Mouse (Mus musculus): ENCODE results near the gene Fam25c. TPM values are rescaled to one million over a fixed set of nuclear protein-coding genes. Genes with fewer than 3 reads are reported as not detected.

Gene Fam25c
- polyA plus RNA-seq (2012; rRNA removed): not detected in 2 replicates

DNA sequence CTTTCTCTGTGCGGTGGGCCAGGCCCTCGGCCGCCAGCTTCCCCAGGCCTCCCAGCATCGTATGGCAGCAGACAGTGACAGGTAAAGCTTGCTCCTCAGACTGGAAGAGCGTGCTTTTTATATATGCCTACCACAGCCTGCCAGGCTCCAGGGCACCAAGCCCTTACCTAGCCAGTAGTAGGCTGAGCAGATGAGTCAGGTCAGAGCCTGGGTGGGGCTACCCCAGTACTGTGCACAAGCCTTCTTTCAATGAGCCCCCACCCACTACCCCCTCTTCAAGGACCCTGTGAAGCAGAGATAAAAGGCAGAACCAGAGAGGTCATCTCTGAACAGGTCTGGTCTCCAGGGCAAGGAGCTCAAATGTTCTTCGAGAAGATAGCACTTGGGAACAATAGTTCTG is at the start of gene Fam25c:
Gene Fam25c, minus strand, starts transcription at position 133 of the 400 bp plus-strand sequence.
- Histone ChIP-seq H3K4me1 (ENCODE audit: control insufficient read depth, insufficient read depth, low read length) (no peaks in the 10 kb centered on the region), H3K4me3 (replicated peaks; ENCODE audit: insufficient read depth, low read depth, low read length) (no peak within 1 kb of the TSS), H3K27ac (ENCODE audit: insufficient read depth, low read length) (no peak within 1 kb of the TSS), H3K27me3 (ENCODE audit: control insufficient read depth, insufficient read depth, low read length) (no peaks in the 10 kb centered on the region)
- DNase-seq: no peak
- WGBS: 84% methylated on average over 6 of the region's 6 CpGs
- TF ChIP-seq POLR2A (IDR thresholded peaks at IDR 0.05; ENCODE audit: borderline replicate concordance, insufficient read depth, low read length) (no peak), CTCF (IDR thresholded peaks at IDR 0.05; ENCODE audit: borderline replicate concordance, insufficient read depth, low read depth, low read length) (no peak)

DNA sequence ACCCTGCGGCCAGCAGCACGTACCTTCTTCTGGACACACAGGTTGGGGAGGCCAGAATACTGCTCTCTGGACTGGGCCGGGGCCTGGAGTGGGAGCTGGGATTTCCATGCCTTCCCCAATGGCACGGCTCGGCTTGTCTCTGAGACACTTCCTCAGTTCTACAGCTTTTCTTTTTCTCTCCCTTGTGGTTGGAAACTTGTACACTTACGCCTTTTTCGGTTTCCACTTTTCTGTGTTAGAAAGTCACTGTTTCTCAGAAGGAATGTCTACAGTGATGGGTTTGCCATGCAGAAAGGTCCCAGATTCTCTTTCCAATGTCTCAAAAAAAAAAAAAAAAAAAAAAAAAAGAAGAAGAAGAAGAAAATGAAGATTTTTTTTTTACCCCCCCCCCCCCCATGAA is 48.2 kb upstream of the Fam25c start:
- DNase-seq: no peak
- Histone ChIP-seq H3K27ac (ENCODE audit: insufficient read depth, low read length) (no peak overlapping the region), H3K4me3 (replicated peaks; ENCODE audit: insufficient read depth, low read depth, low read length) (no peak overlapping the region), H3K4me1 (ENCODE audit: control insufficient read depth, insufficient read depth, low read length) (no peaks in the 10 kb centered on the region), H3K27me3 (ENCODE audit: control insufficient read depth, insufficient read depth, low read length) (no peaks in the 10 kb centered on the region)
- TF ChIP-seq POLR2A (IDR thresholded peaks at IDR 0.05; ENCODE audit: borderline replicate concordance, insufficient read depth, low read length) (no peak), CTCF (IDR thresholded peaks at IDR 0.05; ENCODE audit: borderline replicate concordance, insufficient read depth, low read depth, low read length) (no peak)
- 96% methylated on average over 7 of the region's 7 CpGs for WGBS

DNA sequence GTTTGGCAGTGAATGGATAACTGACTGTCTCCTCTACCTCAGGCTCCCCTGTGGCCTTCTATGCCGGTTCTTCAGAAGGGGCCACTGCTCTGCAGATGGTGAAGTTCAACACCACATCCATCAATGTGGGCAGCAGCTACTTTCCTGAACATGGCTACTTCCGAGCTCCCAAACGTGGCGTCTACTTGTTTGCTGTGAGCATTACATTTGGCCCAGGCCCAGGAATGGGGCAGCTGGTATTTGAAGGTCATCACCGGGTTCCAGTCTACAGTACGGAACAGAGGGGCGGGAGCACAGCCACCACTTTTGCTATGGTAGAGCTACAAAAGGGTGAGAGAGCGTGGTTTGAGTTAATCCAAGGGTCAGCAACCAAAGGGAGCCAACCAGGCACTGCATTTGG is 47.6 kb upstream of the Fam25c start:
- H3K4me3 ChIP-seq (replicated peaks; ENCODE audit: insufficient read depth, low read depth, low read length): no peak overlapping the region
- no peak for DNase-seq
- WGBS: 57% methylated on average over 8 of the region's 8 CpGs
- TF ChIP-seq CTCF (IDR thresholded peaks at IDR 0.05; ENCODE audit: borderline replicate concordance, insufficient read depth, low read depth, low read length) (no peak), POLR2A (IDR thresholded peaks at IDR 0.05; ENCODE audit: borderline replicate concordance, insufficient read depth, low read length) (no peak)
- no peaks in the 10 kb centered on the region for H3K4me1 ChIP-seq (ENCODE audit: control insufficient read depth, insufficient read depth, low read length)
- no peak overlapping the region for H3K27ac ChIP-seq (ENCODE audit: insufficient read depth, low read length)
- no peaks in the 10 kb centered on the region for H3K27me3 ChIP-seq (ENCODE audit: control insufficient read depth, insufficient read depth, low read length)

DNA sequence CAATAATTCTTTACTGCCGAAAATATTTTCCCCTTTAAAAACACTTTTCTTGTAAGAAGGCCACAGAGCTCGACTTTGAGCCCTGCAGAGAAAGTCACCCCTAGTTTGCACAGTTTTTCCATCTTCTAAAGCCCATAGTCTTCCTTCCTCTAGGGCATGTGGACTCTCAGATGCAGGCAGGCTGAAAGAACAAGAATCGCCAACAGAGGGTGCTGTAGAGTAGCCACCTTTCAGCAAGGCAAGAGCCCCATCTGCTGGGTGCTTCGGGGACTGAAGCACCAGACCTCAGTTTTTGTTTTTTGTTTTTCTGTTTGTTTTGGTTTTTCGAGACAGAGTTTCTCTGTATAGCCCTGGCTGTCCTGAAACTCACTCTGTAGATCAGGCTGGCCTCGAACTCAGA is 45.9 kb upstream of the Fam25c start:
- Histone ChIP-seq H3K4me1 (ENCODE audit: control insufficient read depth, insufficient read depth, low read length) (no peaks in the 10 kb centered on the region), H3K27me3 (ENCODE audit: control insufficient read depth, insufficient read depth, low read length) (no peaks in the 10 kb centered on the region), H3K27ac (ENCODE audit: insufficient read depth, low read length) (no peak overlapping the region), H3K4me3 (replicated peaks; ENCODE audit: insufficient read depth, low read depth, low read length) (no peak overlapping the region)
- 44% methylated on average over 6 of the region's 6 CpGs for WGBS
- TF ChIP-seq POLR2A (IDR thresholded peaks at IDR 0.05; ENCODE audit: borderline replicate concordance, insufficient read depth, low read length) (no peak), CTCF (IDR thresholded peaks at IDR 0.05; ENCODE audit: borderline replicate concordance, insufficient read depth, low read depth, low read length) (peak; percentile 96)
- peak; percentile 47 to 67 for DNase-seq

DNA sequence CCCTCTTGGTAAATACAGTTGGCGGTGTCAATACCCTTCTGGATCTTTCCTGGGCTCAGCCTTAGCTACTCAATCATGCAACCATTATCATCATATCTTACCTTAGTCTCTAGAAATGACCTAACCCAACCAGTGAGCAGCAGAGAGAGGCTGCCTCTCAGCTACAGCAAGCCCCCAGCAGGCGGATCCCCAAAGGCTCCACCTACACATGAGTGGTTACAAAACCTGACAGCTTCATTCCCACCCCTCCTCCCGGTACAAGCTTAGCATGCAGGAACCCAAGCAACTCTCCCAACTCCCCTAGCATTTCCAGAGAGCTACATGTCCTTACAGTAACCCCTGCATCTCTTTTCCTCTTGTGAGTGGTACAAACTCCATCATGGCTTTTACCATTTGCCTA is 44.8 kb upstream of the Fam25c start:
- no peak for DNase-seq
- Histone ChIP-seq H3K27me3 (ENCODE audit: control insufficient read depth, insufficient read depth, low read length) (no peaks in the 10 kb centered on the region), H3K4me1 (ENCODE audit: control insufficient read depth, insufficient read depth, low read length) (no peaks in the 10 kb centered on the region), H3K27ac (ENCODE audit: insufficient read depth, low read length) (no peak overlapping the region), H3K4me3 (replicated peaks; ENCODE audit: insufficient read depth, low read depth, low read length) (no peak overlapping the region)
- TF ChIP-seq CTCF (IDR thresholded peaks at IDR 0.05; ENCODE audit: borderline replicate concordance, insufficient read depth, low read depth, low read length) (no peak), POLR2A (IDR thresholded peaks at IDR 0.05; ENCODE audit: borderline replicate concordance, insufficient read depth, low read length) (no peak)
- WGBS: 73% methylated on average over 3 of the region's 3 CpGs

DNA sequence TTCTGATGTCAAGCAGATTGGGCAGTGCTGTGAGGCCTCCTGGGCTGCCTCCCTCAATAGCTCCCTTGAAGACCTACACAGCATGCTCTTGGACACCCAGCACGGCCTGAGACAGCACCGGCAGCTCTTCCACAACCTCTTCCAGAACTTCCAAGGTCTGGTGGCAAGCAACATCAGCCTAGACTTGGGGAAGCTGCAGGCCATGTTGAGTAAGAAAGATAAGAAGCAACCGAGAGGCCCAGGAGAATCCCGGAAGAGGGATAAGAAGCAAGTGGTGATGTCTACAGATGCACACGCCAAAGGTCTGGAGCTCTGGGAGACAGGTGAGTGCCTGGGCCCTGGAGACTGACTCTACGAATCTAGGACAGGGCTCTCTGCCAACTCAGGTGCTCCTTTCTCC is 44.1 kb upstream of the Fam25c start:
- no peak for TF ChIP-seq CTCF (IDR thresholded peaks at IDR 0.05; ENCODE audit: borderline replicate concordance, insufficient read depth, low read depth, low read length)
- no peak for TF ChIP-seq POLR2A (IDR thresholded peaks at IDR 0.05; ENCODE audit: borderline replicate concordance, insufficient read depth, low read length)
- Histone ChIP-seq H3K27ac (ENCODE audit: insufficient read depth, low read length) (no peak overlapping the region), H3K27me3 (ENCODE audit: control insufficient read depth, insufficient read depth, low read length) (no peaks in the 10 kb centered on the region), H3K4me3 (replicated peaks; ENCODE audit: insufficient read depth, low read depth, low read length) (no peak overlapping the region), H3K4me1 (ENCODE audit: control insufficient read depth, insufficient read depth, low read length) (no peaks in the 10 kb centered on the region)
- no peak for DNase-seq
- WGBS: 90% methylated on average over 6 of the region's 6 CpGs

DNA sequence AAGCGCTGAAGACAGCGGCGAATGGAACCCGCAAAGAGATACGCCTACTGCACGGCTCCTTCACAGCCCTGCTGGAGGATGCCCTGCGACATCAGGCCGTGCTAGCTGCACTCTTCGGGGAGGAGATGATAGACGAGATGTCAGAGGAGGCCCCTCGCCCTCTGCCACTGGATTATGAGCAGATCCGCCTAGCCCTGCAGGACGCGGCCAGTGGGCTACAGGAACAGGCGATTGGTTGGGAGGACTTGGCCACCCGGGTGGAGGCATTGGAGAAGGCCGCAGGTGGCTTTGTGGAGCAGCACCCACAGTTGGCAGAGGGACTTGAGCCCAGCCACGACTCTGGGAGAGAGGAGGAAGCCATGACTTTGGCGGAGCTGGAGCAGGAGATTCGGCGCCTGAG is 43.7 kb upstream of the Fam25c start:
- no peak for DNase-seq
- WGBS: 88% methylated on average over 21 of the region's 21 CpGs
- no peaks in the 10 kb centered on the region for H3K4me1 ChIP-seq (ENCODE audit: control insufficient read depth, insufficient read depth, low read length)
- no peaks in the 10 kb centered on the region for H3K27me3 ChIP-seq (ENCODE audit: control insufficient read depth, insufficient read depth, low read length)
- no peak for TF ChIP-seq POLR2A (IDR thresholded peaks at IDR 0.05; ENCODE audit: borderline replicate concordance, insufficient read depth, low read length)
- H3K27ac ChIP-seq (ENCODE audit: insufficient read depth, low read length): no peak overlapping the region
- H3K4me3 ChIP-seq (replicated peaks; ENCODE audit: insufficient read depth, low read depth, low read length): no peak overlapping the region

DNA sequence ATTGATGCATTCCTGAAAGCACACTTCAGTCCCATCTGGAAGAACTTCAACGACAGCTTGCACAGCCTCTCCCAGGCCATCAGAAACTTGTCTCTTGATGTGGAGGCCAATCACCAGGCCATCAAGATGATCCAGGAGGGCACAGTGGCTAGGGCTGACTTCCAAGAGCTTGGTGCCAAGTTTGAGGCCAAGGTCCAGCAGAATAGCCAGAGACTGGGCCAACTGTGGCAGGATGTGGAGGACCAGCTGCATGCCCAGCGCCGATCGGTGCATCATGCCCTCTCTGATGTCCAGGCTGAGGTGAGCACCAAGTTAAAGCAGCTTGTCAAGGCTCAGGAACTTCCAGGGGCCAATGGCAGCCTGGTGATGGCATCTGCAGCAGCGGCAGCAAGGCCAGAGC is 42.6 kb upstream of the Fam25c start:
- no peaks in the 10 kb centered on the region for H3K4me1 ChIP-seq (ENCODE audit: control insufficient read depth, insufficient read depth, low read length)
- TF ChIP-seq POLR2A (IDR thresholded peaks at IDR 0.05; ENCODE audit: borderline replicate concordance, insufficient read depth, low read length): no peak
- TF ChIP-seq CTCF (IDR thresholded peaks at IDR 0.05; ENCODE audit: borderline replicate concordance, insufficient read depth, low read depth, low read length): no peak
- no peak for DNase-seq
- WGBS: 25% methylated on average over 5 of the region's 5 CpGs
- no peak overlapping the region for H3K4me3 ChIP-seq (replicated peaks; ENCODE audit: insufficient read depth, low read depth, low read length)
- H3K27ac ChIP-seq (ENCODE audit: insufficient read depth, low read length): no peak overlapping the region
- no peaks in the 10 kb centered on the region for H3K27me3 ChIP-seq (ENCODE audit: control insufficient read depth, insufficient read depth, low read length)

All from cerebellum, adult 2 months (tissue).